Mouse (Mus musculus): Measurements from ENCODE around the gene Eif4e3. TPM values are rescaled to one million over a fixed set of nuclear protein-coding genes. Genes with fewer than 3 reads are reported as not detected.

The Eif4e3 gene
- polyA plus RNA-seq (2012; rRNA removed) = 2.1 and 2.6 TPM in 2 replicates

DNA sequence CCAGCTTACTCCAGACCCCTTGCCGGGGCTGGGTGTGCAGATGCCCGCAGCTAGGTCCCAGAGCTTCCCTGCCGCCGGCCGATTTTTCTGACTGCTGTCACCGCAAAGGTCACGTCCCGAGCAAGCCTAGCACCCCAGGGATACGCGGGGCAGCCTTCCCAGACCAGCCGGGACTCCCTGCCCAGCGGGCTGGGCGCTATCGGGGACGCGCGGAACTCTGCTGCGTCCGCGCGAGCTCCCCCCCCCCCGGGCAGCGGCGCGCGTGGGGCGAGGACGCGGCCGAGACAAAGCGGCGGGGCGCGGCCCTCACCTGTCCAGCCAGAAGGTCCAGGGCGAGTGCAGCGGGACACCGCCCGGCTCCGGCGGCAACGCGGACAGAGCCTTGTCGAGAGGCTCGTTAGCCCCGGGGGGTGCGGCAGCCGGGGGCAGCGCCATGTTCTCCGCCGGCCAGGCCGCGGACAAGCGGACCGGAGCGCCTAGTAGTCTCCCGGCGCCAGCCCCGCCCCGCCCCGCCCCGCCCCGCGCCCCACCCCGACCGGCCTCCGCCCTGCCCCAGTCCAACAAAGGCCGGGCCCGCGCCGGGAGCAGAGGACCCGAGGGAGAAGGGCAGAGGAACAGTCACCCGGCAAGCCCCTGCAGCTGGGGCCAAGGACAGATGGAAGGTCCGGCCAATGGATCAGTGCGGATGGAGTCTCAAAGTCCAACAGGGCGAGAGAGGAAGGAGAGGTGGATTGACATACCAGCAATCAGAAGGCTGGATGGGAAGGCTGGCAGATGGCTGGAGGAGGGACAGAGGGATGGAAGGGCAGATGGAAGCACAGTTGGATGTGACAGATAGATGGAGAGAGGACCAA lies at the start of gene Eif4e3, which contains the start of gene Gm20696:
TSS of gene Eif4e3 (minus strand) at position 454 of the 854 bp plus-strand sequence.
TSS of gene Gm20696 (minus strand) at position 480 of the 854 bp plus-strand sequence.
- H3K27me3 ChIP-seq (ENCODE audit: control insufficient read depth, insufficient read depth, low read length) = no peaks in the 10 kb centered on the region
- TF ChIP-seq CTCF (IDR thresholded peaks at IDR 0.05; ENCODE audit: extremely low read depth, insufficient read length, insufficient replicate concordance, low read depth, low read length) (no peak), POLR2A (IDR thresholded peaks at IDR 0.05; ENCODE audit: low read depth, low read length) (no peak; the same call in 1 of the 2 replicates)
- WGBS = under 1% methylated on average over 75 of the region's 75 CpGs
- H3K4me1 ChIP-seq (ENCODE audit: control insufficient read depth, insufficient read depth, insufficient read length, low read length) = peaks cover 10% of the 10 kb centered on the region; the same call in 1 of the 2 replicates
- H3K27ac ChIP-seq (ENCODE audit: insufficient read depth, low read depth, low read length) = peak within 1 kb of the TSS; percentile 48
- H3K36me3 ChIP-seq (ENCODE audit: control insufficient read depth, insufficient read depth, low read length) = no peaks in the 10 kb centered on the region
- peak within 1 kb of the TSS; percentile 79 for H3K4me3 ChIP-seq (ENCODE audit: low read depth, low read length)

DNA sequence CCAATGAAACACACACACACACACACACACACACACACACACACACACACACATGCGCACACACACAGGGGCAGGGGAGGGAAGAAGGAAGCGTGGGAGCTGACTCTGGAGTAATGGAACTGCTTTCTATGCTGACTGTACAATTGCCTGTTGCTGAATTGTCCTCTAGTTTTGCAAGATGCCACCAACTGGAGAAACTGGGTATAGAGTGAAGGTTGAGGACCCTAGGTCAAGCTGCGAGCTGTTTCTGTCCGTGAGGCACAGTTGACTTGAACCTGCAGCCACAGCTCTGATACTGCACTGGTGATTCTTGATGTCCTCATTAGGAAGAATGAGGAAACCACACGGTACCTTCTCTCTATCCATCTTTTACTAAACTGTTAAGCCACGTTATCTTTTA lies 49.3 kb upstream of the Eif4e3 start:
- WGBS = 52% methylated on average over 5 of the region's 6 CpGs
- Histone ChIP-seq H3K27ac (ENCODE audit: insufficient read depth, low read depth, low read length) (no peak overlapping the region), H3K36me3 (ENCODE audit: control insufficient read depth, insufficient read depth, low read length) (no peaks in the 10 kb centered on the region), H3K4me3 (ENCODE audit: low read depth, low read length) (no peak overlapping the region), H3K4me1 (ENCODE audit: control insufficient read depth, insufficient read depth, insufficient read length, low read length) (peaks cover 3% of the 10 kb centered on the region), H3K27me3 (ENCODE audit: control insufficient read depth, insufficient read depth, low read length) (peaks cover 3% of the 10 kb centered on the region; the same call in 1 of the 2 replicates)
- TF ChIP-seq POLR2A (IDR thresholded peaks at IDR 0.05; ENCODE audit: low read depth, low read length) (no peak), CTCF (IDR thresholded peaks at IDR 0.05; ENCODE audit: extremely low read depth, insufficient read length, insufficient replicate concordance, low read depth, low read length) (no peak)

DNA sequence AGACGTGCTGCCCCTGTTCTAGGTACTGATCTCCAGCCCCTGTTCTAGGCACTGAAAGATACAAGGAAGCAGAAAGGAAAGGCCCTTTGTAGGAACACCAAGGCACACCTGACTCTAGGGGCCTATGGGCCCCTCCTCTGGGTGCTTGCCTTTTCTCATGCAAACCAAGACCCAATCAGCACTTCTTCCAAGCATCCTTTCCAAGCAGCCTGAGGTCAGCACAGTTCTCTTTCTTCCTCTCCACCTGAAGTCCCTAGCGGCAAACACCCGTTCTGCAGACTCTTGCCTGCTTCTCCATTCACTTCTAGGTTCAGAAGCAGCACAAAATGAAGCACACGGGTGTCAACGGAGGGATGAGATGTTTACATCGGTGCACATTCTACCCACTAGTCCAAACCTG lies 48.6 kb upstream of the Eif4e3 start:
- Histone ChIP-seq H3K27me3 (ENCODE audit: control insufficient read depth, insufficient read depth, low read length) (peaks cover 3% of the 10 kb centered on the region; the same call in 1 of the 2 replicates), H3K4me3 (ENCODE audit: low read depth, low read length) (no peak overlapping the region), H3K4me1 (ENCODE audit: control insufficient read depth, insufficient read depth, insufficient read length, low read length) (peaks cover 3% of the 10 kb centered on the region), H3K36me3 (ENCODE audit: control insufficient read depth, insufficient read depth, low read length) (no peaks in the 10 kb centered on the region), H3K27ac (ENCODE audit: insufficient read depth, low read depth, low read length) (no peak overlapping the region)
- WGBS = 75% methylated on average over 6 of the region's 6 CpGs
- TF ChIP-seq POLR2A (IDR thresholded peaks at IDR 0.05; ENCODE audit: low read depth, low read length) (no peak), CTCF (IDR thresholded peaks at IDR 0.05; ENCODE audit: extremely low read depth, insufficient read length, insufficient replicate concordance, low read depth, low read length) (no peak)

DNA sequence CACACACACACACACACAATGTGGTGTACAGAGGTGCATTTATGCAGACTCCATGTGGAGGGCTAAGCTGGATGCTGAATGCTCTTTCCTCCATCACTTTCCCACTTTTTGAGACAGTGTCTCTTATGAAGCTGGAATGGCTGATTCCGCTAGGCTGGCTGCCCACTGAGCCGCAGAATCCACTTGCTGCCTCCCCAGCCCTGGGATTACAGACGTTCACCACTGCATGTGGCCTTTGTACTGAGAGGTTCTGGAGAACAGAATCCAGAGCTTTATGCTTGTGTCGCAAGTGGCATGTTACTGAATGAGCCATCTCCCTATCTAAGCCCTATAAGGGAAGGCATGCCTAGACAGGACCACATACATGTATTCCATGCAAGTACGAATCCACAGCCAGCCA lies 46.7 kb upstream of the Eif4e3 start:
- no peak overlapping the region for H3K27ac ChIP-seq (ENCODE audit: insufficient read depth, low read depth, low read length)
- TF ChIP-seq CTCF (IDR thresholded peaks at IDR 0.05; ENCODE audit: extremely low read depth, insufficient read length, insufficient replicate concordance, low read depth, low read length) (no peak), POLR2A (IDR thresholded peaks at IDR 0.05; ENCODE audit: low read depth, low read length) (no peak)
- H3K4me3 ChIP-seq (ENCODE audit: low read depth, low read length) = no peak overlapping the region
- peaks cover 3% of the 10 kb centered on the region for H3K4me1 ChIP-seq (ENCODE audit: control insufficient read depth, insufficient read depth, insufficient read length, low read length)
- H3K36me3 ChIP-seq (ENCODE audit: control insufficient read depth, insufficient read depth, low read length) = no peaks in the 10 kb centered on the region
- WGBS = 85% methylated on average over 5 of the region's 5 CpGs
- H3K27me3 ChIP-seq (ENCODE audit: control insufficient read depth, insufficient read depth, low read length) = no peaks in the 10 kb centered on the region

DNA sequence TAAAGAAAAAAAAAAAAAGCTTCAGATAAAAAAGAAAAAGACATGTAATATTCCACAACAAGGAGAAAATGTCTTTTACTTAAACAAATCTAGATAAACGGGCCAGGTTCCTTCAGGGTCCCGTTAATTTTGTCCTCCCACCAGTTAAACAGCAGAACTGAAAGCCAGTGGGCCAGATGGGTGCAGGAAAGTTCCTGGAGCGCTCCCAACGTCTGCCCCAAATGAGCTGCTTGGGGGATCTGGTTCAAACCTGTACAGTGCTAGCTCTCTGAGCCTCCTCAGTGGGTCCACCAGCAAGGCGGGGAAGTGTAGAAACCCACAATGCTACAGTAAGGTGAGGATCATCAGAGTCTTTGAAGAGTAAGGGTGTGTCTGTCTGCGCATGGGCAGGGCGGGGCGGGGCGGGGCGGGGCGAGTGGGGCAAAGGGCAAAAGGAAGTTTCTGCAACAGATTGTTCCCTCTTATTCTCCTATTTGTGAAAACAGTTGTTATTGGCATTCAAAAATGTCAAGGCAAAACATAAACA lies 45.1 kb upstream of the Eif4e3 start:
- Histone ChIP-seq H3K27me3 (ENCODE audit: control insufficient read depth, insufficient read depth, low read length) (no peaks in the 10 kb centered on the region), H3K4me3 (ENCODE audit: low read depth, low read length) (no peak overlapping the region), H3K4me1 (ENCODE audit: control insufficient read depth, insufficient read depth, insufficient read length, low read length) (peaks cover 3% of the 10 kb centered on the region), H3K27ac (ENCODE audit: insufficient read depth, low read depth, low read length) (no peak overlapping the region), H3K36me3 (ENCODE audit: control insufficient read depth, insufficient read depth, low read length) (no peaks in the 10 kb centered on the region)
- TF ChIP-seq CTCF (IDR thresholded peaks at IDR 0.05; ENCODE audit: extremely low read depth, insufficient read length, insufficient replicate concordance, low read depth, low read length) (no peak), POLR2A (IDR thresholded peaks at IDR 0.05; ENCODE audit: low read depth, low read length) (no peak)
- WGBS = 34% methylated on average over 11 of the region's 11 CpGs

DNA sequence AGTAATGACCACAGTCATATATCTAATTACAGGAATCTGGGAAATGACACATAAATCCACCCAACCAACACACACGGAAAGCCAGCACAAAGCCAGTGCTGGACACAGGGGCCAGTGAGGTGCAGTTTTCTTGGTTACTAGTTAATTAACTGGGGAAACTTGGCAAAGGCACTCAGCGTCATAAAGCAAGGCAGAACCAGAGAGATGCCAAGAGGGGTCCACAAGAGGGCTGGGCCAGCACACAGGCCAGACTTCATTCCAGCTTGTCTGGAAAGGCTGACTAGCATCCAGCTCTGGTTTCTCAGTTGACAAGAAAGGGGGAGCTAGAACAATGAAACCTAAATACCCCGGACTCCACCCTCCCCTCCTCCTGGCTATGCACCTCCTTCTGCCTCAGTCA lies 33.9 kb upstream of the Eif4e3 start:
- Histone ChIP-seq H3K27me3 (ENCODE audit: control insufficient read depth, insufficient read depth, low read length) (peaks cover 3% of the 10 kb centered on the region; the same call in 1 of the 2 replicates), H3K4me3 (ENCODE audit: low read depth, low read length) (no peak overlapping the region), H3K4me1 (ENCODE audit: control insufficient read depth, insufficient read depth, insufficient read length, low read length) (no peaks in the 10 kb centered on the region), H3K36me3 (ENCODE audit: control insufficient read depth, insufficient read depth, low read length) (no peaks in the 10 kb centered on the region), H3K27ac (ENCODE audit: insufficient read depth, low read depth, low read length) (no peak overlapping the region)
- 59% methylated on average over 3 of the region's 3 CpGs for WGBS
- no peak for TF ChIP-seq CTCF (IDR thresholded peaks at IDR 0.05; ENCODE audit: extremely low read depth, insufficient read length, insufficient replicate concordance, low read depth, low read length)
- no peak for TF ChIP-seq POLR2A (IDR thresholded peaks at IDR 0.05; ENCODE audit: low read depth, low read length)

All from small intestine, adult 2 months (tissue).